Mouse (Mus musculus): ENCODE measurements around the gene Cnot2. TPM values are rescaled to one million over a fixed set of nuclear protein-coding genes. Genes with fewer than 3 reads are reported as not detected.
"Not testable (repeated sequence)": the region's sequence is repeated elsewhere in the genome, so short reads cannot be mapped to it uniquely, and the experiment has no call there.

Cnot2 gene
- polyA plus RNA-seq, 1 experiment from 2014 or later, result 124 TPM

DNA sequence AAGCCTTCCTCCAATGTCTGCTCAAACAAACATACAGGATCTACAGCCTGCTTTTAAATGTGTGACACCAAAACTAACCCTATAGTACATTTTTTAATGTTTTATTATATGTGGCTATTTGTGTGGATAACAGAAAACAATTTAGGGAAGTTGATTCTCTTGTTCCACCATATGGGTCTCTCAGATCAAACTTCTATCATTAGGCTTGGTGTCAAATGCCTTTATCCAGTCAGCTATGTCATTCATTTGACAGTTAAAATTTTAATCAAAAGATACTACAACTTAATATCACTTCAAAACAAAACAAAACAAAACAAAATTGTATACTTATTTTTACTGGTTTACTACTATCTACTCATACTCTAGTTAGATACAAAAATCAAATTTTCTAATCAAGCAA is 2.9 kb downstream of the Cnot2 start:
- H3K36me3 ChIP-seq (replicated peaks), result no peaks in the 10 kb centered on the region
- peaks cover 14% of the 10 kb centered on the region for H3K4me1 ChIP-seq
- no peak overlapping the region for H3K27ac ChIP-seq
- H3K4me2 ChIP-seq, result no peak overlapping the region
- no peak overlapping the region for H3K4me3 ChIP-seq (replicated peaks)
- H3K27me3 ChIP-seq, result no peaks in the 10 kb centered on the region
- no peaks in the 10 kb centered on the region for H3K9me3 ChIP-seq
- no peak overlapping the region for H3K9ac ChIP-seq
- no peak for ATAC-seq (ENCODE audit: low FRiP score)

DNA sequence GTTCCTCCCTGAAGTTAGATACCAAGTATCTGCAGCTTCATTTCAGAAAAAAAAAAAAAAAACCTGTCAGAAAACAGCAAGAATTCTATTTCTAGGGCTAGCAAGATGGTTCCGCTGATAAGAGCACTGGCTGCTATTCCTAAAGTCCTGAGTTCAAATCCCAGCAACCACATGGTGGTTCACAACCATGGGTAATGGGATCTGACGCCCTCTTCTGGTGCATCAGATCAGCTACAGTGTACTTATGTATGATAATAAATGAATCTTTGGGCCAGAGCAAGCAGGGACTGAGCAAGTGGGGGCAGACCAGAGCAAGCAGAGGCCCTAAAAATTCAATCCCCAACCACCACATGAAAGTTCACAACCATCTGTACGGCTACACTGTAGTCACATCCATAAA is 4.1 kb downstream of the Cnot2 start:
- H3K27ac ChIP-seq, result no peak overlapping the region
- H3K9me3 ChIP-seq, result no peaks in the 10 kb centered on the region
- H3K4me3 ChIP-seq (replicated peaks), result no peak overlapping the region
- peaks cover 7% of the 10 kb centered on the region for H3K4me1 ChIP-seq
- no peak for ATAC-seq (ENCODE audit: low FRiP score)
- H3K36me3 ChIP-seq (replicated peaks), result no peaks in the 10 kb centered on the region
- H3K27me3 ChIP-seq, result no peaks in the 10 kb centered on the region
- no peak overlapping the region for H3K9ac ChIP-seq
- H3K4me2 ChIP-seq, result no peak overlapping the region
- 90% methylated on average over 3 of the region's 3 CpGs for WGBS

DNA sequence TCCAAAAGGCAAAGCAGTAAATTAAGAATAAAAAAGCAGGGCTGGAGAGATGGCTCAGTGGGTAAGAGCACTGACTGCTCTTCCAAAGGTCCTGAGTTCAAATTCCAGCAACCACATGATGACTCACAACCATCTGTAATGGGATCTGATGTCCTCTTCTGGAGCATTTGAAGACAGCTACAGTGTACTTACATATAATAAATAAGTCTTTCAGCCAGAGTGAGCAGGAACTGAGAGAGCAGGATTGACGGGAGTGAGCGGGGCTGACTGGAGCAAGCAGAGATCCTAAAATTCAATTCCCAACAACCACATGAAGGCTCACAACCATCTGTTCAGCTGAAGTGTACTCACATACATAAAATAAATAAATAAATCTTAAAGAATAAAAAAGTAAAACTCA is 5.2 kb downstream of the Cnot2 start:
- not testable (repeated sequence) for H3K27me3 ChIP-seq; ATAC-seq (ENCODE audit: low FRiP score); H3K9ac ChIP-seq; H3K27ac ChIP-seq; H3K4me3 ChIP-seq (replicated peaks); H3K4me1 ChIP-seq; H3K4me2 ChIP-seq; H3K9me3 ChIP-seq; H3K36me3 ChIP-seq (replicated peaks)
- WGBS, result 88% methylated on average over 2 of the region's 2 CpGs

DNA sequence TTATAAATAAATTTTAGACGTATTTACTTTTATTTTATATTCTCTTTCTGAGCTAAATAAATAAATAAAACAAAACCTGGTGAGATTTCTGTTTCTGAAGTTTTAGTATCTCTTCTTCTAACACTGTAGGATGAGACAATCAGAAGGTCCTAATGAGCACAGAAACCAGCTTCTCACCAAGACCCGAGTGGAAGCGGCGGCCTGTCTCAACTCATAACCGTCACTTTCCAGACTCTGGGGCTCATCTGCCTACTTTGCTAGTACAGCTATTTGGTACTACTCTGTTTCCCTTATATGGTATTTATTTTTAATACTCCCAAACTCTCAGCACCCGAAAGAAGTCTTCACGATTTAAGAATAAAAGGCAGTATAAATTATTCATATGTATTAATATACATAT is 10.8 kb downstream of the Cnot2 start:
- no peak for ATAC-seq (ENCODE audit: low FRiP score)
- H3K27me3 ChIP-seq, result no peaks in the 10 kb centered on the region
- WGBS, result 95% methylated on average over 7 of the region's 7 CpGs

DNA sequence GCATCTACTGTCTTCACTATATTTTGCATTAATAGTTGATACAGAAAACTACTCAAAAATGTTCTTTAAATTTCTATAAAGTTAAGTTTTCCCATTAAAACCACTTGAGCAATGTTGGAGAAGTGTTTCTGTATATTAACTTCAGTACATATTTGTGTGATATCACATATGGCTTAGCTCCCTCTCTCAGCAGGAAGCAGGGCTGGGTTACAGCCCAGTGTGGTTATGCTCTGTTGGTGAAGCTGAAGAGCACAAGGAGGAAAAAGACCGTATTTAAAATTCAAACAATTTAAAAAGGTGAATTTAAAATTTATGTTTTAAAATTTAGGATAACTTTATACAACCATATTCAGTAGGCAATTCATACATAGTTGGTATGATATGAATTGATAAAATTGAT is 12.8 kb downstream of the Cnot2 start:
- H3K9me3 ChIP-seq, result no peaks in the 10 kb centered on the region
- no peaks in the 10 kb centered on the region for H3K36me3 ChIP-seq (replicated peaks)
- H3K4me3 ChIP-seq (replicated peaks), result no peak overlapping the region
- no peaks in the 10 kb centered on the region for H3K27me3 ChIP-seq
- no peak overlapping the region for H3K27ac ChIP-seq
- H3K9ac ChIP-seq, result no peak overlapping the region
- no peak for ATAC-seq (ENCODE audit: low FRiP score)
- H3K4me1 ChIP-seq, result no peaks in the 10 kb centered on the region
- 88% methylated on average over 1 of the region's 1 CpGs for WGBS
- H3K4me2 ChIP-seq, result no peak overlapping the region

More for the DNA sequence above, 10.8 kb downstream of the Cnot2 start:
- Histone ChIP-seq H3K4me3 (replicated peaks) (no peak overlapping the region), H3K27ac (no peak overlapping the region), H3K9me3 (no peaks in the 10 kb centered on the region), H3K4me1 (no peaks in the 10 kb centered on the region), H3K4me2 (no peak overlapping the region), H3K36me3 (replicated peaks) (no peaks in the 10 kb centered on the region), H3K9ac (no peak overlapping the region)

DNA sequence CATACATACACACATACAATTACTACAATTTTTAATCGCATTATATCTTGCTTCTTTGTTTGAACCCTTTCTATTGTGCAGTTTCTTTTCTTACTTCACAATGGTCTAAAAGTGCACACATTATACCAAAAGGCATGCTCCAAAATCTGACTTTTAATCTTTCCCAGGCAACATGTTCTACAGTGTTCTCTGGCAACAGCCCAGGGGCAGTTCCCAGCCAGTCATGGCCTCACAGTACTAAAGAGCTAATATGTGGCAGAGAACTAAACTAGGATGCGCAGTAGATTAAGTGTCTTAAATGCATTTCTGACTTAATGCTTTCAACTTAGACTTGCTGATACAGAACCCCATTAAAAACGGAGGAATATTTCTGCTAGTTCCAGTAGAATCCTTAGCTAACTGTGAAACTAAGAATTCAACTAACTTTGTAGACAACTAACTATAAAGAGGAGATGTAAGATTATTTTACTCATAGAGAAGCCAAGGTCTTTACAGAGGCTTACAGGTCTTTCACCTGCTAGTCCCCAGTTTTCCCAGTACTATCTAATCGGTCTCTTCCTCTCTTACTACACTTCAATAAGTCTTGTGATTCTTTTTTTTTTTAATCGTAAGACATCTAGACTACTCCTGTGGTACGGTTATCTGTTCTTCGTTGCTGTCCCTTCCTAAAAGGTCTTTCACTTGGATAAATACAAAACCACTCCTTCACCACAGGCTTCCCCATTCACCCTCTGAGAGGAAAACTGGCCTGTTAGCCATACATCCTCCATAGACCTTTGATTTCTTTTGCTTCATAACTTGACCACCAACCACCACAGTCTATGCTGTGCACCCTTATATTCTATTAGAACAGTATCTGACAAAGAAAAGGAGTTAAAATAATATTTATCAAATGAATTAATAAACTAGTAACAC is 13.6 kb downstream of the Cnot2 start:
- no peak for ATAC-seq (ENCODE audit: low FRiP score)
- Histone ChIP-seq H3K9ac (no peak overlapping the region), H3K4me1 (peaks cover 8% of the 10 kb centered on the region), H3K4me3 (replicated peaks) (no peak overlapping the region), H3K27me3 (no peaks in the 10 kb centered on the region), H3K9me3 (no peaks in the 10 kb centered on the region), H3K36me3 (replicated peaks) (no peaks in the 10 kb centered on the region), H3K27ac (no peak overlapping the region), H3K4me2 (no peak overlapping the region)
- 90% methylated on average over 7 of the region's 7 CpGs for WGBS

DNA sequence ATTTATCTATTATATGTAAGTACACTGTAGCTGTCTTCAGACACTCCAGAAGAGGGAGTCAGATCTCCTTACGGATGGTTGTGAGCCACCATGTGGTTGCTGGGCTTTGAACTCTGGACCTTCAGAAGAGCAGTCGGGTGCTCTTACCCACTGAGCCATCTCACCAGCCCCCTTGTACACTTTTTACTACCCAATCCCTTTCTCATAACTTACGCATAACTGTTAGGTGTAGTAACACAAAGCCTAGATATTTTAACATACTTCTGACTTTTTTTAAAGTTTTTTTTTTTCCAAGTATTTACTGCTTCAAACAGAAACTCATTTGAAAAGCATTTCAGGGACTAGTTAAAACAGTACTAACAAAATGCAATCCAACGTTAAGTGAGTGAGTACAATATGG is 14.8 kb downstream of the Cnot2 start:
- peaks cover 14% of the 10 kb centered on the region for H3K4me1 ChIP-seq
- 87% methylated on average over 4 of the region's 4 CpGs for WGBS
- ATAC-seq (ENCODE audit: low FRiP score); H3K4me3 ChIP-seq (replicated peaks); H3K9me3 ChIP-seq; H3K36me3 ChIP-seq (replicated peaks); H3K9ac ChIP-seq; H3K4me2 ChIP-seq; H3K27me3 ChIP-seq; H3K27ac ChIP-seq: not testable (repeated sequence)

DNA sequence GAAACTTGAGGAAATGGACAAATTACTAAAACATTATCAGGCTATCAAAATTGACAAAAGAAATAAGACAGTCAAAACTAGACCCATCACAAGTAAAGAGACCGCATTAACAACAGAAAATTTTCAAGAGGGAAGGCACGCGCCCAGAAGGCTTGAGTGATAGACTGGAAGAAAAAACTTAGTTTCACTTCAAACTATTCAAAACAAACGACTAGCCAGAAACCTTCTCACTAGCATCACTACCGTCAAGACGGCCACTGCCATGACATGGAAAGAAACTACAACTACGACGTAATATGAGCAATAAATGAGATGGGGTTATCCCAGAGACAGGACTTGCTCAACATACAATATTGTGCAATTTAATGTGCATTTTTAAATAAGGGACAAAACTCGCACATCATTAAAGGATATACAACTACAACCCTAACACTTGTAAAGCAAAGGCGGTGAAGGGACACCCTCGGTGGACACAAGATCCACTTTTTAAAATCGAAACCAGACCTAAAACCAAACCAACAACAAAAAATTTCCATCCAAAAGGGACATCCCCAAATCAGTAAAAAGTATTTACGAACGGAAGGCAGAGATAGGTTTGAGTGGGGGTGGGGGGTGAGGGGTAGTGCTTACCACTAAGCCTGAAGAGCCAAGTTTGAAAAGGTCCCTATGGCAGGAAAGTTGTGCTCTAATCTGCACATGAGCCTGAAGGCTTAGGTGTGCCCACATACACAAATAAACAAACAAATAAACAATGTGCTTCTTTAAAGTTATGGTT is 16.3 kb downstream of the Cnot2 start:
- WGBS, result 91% methylated on average over 14 of the region's 14 CpGs
- Histone ChIP-seq H3K9me3 (no peaks in the 10 kb centered on the region), H3K4me3 (replicated peaks) (no peak overlapping the region), H3K9ac (no peak overlapping the region), H3K27me3 (no peaks in the 10 kb centered on the region), H3K36me3 (replicated peaks) (no peaks in the 10 kb centered on the region), H3K4me1 (peaks cover 14% of the 10 kb centered on the region), H3K27ac (no peak overlapping the region), H3K4me2 (no peak overlapping the region)
- no peak for ATAC-seq (ENCODE audit: low FRiP score)

DNA sequence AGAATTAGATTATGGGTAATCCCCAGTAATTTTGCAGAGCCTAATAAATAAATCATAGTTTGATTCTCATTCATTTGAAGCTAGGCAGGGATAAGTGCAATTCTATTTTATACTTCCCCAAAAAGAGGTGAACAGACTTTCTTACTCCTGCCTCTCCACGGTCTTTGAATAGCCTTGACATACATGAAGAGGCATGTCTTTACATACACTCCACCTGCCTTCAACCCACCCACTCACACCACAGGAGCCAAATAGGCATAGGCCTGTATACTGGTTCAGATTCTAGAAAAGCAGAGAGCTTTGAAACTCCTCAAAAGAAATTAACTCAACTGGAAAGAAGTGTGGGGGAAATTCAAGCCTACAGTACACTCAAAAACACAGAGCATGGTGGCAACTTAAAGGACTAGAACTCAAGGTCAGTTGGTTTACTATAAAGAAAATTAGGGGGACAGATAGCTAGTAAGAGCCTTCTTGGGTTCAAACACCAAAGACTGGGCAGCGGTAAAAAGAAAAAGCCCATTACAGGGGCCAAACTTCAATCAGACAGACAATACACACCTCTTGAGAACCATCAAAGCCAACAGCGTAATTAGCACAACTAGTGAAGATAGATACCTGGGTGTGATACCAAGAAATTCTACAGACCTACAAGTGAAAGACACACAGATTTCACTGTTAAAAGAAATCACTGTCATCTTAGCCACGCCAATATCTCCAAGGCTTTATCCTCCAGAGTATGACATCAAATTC is 18.4 kb downstream of the Cnot2 start:
- no peak for ATAC-seq (ENCODE audit: low FRiP score)

DNA sequence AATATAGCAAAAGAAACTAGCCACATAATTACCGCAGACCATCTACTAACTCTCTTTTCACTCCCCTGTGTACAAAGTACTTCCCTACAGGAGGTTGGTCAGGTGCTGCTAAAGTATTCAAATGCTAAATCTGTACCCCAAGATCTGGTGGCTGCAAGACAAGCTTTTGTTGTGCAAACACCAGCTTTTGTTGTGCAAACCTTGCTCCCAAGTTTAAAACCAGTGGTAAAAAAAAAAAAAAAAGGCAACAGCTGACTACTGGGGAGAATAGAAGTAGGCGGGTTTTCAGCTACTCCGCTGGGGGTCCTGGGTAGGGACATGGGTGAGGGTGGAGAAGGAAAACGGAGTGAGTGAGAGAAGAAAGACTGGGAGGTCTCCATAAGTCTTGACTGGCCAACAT is 19.1 kb downstream of the Cnot2 start:
- no peak for ATAC-seq (ENCODE audit: low FRiP score)
- Histone ChIP-seq H3K36me3 (replicated peaks) (peaks cover 9% of the 10 kb centered on the region; the same call in 1 of the 2 replicates), H3K9ac (no peak overlapping the region), H3K4me2 (no peak overlapping the region), H3K4me1 (peaks cover 14% of the 10 kb centered on the region), H3K27me3 (no peaks in the 10 kb centered on the region), H3K9me3 (peaks cover 3% of the 10 kb centered on the region; the same call in 1 of the 2 replicates), H3K27ac (no peak overlapping the region), H3K4me3 (replicated peaks) (no peak overlapping the region)
- 22% methylated on average over 4 of the region's 4 CpGs for whole genome bisulfite sequencing

More for the DNA sequence above, 18.4 kb downstream of the Cnot2 start:
- Histone ChIP-seq H3K36me3 (replicated peaks) (peaks cover 2% of the 10 kb centered on the region; the same call in 1 of the 2 replicates), H3K27ac (no peak overlapping the region), H3K4me2 (no peak overlapping the region), H3K9ac (no peak overlapping the region), H3K4me1 (peaks cover 14% of the 10 kb centered on the region), H3K9me3 (no peaks in the 10 kb centered on the region), H3K27me3 (no peaks in the 10 kb centered on the region), H3K4me3 (replicated peaks) (no peak overlapping the region)
- 73% methylated on average over 4 of the region's 4 CpGs for WGBS

DNA sequence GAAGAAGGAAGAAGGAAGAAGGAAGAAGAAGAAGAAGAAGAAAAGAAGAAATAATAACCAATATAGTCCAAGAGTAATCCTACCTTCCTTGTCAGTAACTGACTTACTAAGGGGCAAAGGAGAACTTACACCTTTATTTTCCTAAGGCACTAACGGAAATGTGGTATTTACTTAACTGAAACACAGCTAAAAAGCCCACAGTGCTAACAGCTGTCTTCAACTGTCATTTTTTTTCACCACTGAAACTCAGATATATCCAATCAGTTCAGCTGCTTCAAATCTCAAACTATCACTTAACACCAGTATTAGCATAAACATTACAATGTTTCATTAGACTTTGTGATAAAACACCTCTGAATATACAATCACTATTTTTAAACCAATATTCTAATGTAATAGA is 22.1 kb downstream of the Cnot2 start:
- no peak for ATAC-seq (ENCODE audit: low FRiP score)
- peaks cover 13% of the 10 kb centered on the region; the same call in 1 of the 2 replicates for H3K36me3 ChIP-seq (replicated peaks)

DNA sequence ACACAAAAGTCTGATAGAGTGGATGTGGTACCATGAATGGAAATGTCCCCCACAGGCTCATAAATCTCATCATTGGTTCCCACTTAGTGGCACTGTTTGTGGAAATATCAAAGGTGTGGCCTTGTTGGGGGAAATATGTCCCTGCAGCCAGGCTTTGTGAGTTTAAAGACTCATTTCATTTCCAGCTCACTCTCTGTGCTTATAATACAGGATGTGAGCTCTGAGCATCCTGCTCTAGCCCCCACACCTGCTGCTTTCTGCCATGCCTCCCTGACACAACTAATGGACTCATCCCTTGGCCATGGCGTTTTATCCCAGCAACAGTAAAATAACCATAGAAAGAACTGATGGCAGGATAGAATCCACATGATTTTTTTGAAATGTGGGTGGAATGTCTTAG is 24.1 kb downstream of the Cnot2 start:
- Histone ChIP-seq H3K27ac (no peak overlapping the region), H3K9me3 (peaks cover 14% of the 10 kb centered on the region), H3K27me3 (no peaks in the 10 kb centered on the region), H3K9ac (no peak overlapping the region), H3K4me2 (no peak overlapping the region), H3K4me3 (replicated peaks) (no peak overlapping the region), H3K4me1 (peaks cover under 1% of the 10 kb centered on the region; the same call in 1 of the 2 replicates), H3K36me3 (replicated peaks) (peaks cover 13% of the 10 kb centered on the region; the same call in 1 of the 2 replicates)
- 93% methylated on average over 1 of the region's 1 CpGs for WGBS
- no peak for ATAC-seq (ENCODE audit: low FRiP score)

More for the DNA sequence above, 22.1 kb downstream of the Cnot2 start:
- no peak overlapping the region for H3K4me2 ChIP-seq
- H3K9ac ChIP-seq, result no peak overlapping the region
- H3K4me1 ChIP-seq, result peaks cover 14% of the 10 kb centered on the region
- peaks cover 14% of the 10 kb centered on the region for H3K9me3 ChIP-seq
- WGBS, result 89% methylated on average over 1 of the region's 1 CpGs
- H3K27ac ChIP-seq, result no peak overlapping the region
- H3K4me3 ChIP-seq (replicated peaks), result no peak overlapping the region
- no peaks in the 10 kb centered on the region for H3K27me3 ChIP-seq

Measured in forebrain, embryonic 12.5 days (tissue).